Mouse (Mus musculus): ENCODE results near the gene Pdzrn3. TPM values are rescaled to one million over a fixed set of nuclear protein-coding genes. Genes with fewer than 3 reads are reported as not detected.

Pdzrn3 gene
- total and polyA plus RNA-seq, 3 experiments = 0.08 TPM; not detected in 2

DNA sequence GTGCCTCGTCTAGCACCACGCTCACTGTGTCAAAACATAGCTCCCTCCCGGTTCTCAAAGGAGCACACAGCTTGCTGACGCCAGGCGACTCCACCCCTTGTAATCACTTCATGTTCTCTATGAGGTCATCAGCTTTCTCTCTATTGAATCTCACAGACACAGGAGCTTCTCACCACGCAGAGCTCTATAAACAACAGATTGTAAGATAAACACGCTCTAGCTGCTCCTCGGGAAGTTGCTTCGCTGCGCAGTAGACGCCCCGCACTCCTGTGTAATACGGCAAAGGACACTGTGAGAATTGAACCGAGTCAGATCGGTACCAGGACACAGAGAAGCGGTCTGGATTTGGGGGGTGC is 162.3 kb downstream of the Pdzrn3 start:
- Histone ChIP-seq H3K4me1 (ENCODE audit: control insufficient read depth in 1 of 2, insufficient read depth in 2 of 2, low read length in 2 of 2) (no peaks in the 10 kb centered on the region), H3K79me2 (ENCODE audit: control insufficient read depth, insufficient read depth, low read length, poor library complexity) (no peaks in the 10 kb centered on the region), H3K36me3 (ENCODE audit: control insufficient read depth in 1 of 2, insufficient read depth in 2 of 2, low read length in 2 of 2) (no peaks in the 10 kb centered on the region), H3K4me3 (ENCODE audit: control insufficient read depth in 1 of 2, insufficient read depth in 1 of 2, low read depth in 2 of 2, low read length in 2 of 2) (no peak overlapping the region), H3K9ac (ENCODE audit: control insufficient read depth, low read depth, low read length, poor library complexity, severe bottlenecking) (no peak overlapping the region), H3K27ac (ENCODE audit: control insufficient read depth, low read depth, low read length) (no peak overlapping the region), H3K27me3 (ENCODE audit: control insufficient read depth in 1 of 2, insufficient read depth in 2 of 2, low read length in 2 of 2) (no peaks in the 10 kb centered on the region), H3K9me3 (replicated peaks; ENCODE audit: insufficient read depth, low read length) (no peaks in the 10 kb centered on the region)
- TF ChIP-seq GATA1 (IDR thresholded peaks at IDR 0.05; ENCODE audit: low read depth, low read length) (no peak), CTCF (IDR thresholded peaks at IDR 0.05 in 2 of 3, conservative IDR thresholded peaks at IDR 0.05 in 1 of 3; ENCODE audit: control insufficient read depth in 1 of 3, insufficient read depth in 1 of 3, low read depth in 2 of 3, low read length in 3 of 3, poor library complexity in 1 of 3, severe bottlenecking in 1 of 3) (no peak), SMC3 (IDR thresholded peaks at IDR 0.05; ENCODE audit: low read depth, low read length) (no peak), ZMIZ1 (IDR thresholded peaks at IDR 0.05; ENCODE audit: low read depth, low read length) (no peak), POLR2AphosphoS2 (IDR thresholded peaks at IDR 0.05; ENCODE audit: low read length) (no peak), MXI1 (IDR thresholded peaks at IDR 0.05; ENCODE audit: low read depth, low read length) (no peak), MYC (IDR thresholded peaks at IDR 0.05; ENCODE audit: low read depth, low read length) (no peak), UBTF (IDR thresholded peaks at IDR 0.05; ENCODE audit: borderline replicate concordance, insufficient read depth, low read depth, low read length) (no peak), JUND (IDR thresholded peaks at IDR 0.05; ENCODE audit: low read depth, low read length) (no peak), USF1 (IDR thresholded peaks at IDR 0.05; ENCODE audit: low read depth, low read length) (no peak)
- DNase-seq (ENCODE audit: low read depth, low spot score) = no peak

- Histone ChIP-seq H3K9ac (ENCODE audit: control insufficient read depth, low read depth, low read length, poor library complexity, severe bottlenecking) (no peak overlapping the region), H3K4me3 (ENCODE audit: control insufficient read depth in 1 of 2, insufficient read depth in 1 of 2, low read depth in 2 of 2, low read length in 2 of 2) (no peak overlapping the region), H3K4me1 (ENCODE audit: control insufficient read depth in 1 of 2, insufficient read depth in 2 of 2, low read length in 2 of 2) (no peaks in the 10 kb centered on the region), H3K9me3 (replicated peaks; ENCODE audit: insufficient read depth, low read length) (no peaks in the 10 kb centered on the region), H3K79me2 (ENCODE audit: control insufficient read depth, insufficient read depth, low read length, poor library complexity) (no peaks in the 10 kb centered on the region), H3K27me3 (ENCODE audit: control insufficient read depth in 1 of 2, insufficient read depth in 2 of 2, low read length in 2 of 2) (no peaks in the 10 kb centered on the region), H3K36me3 (ENCODE audit: control insufficient read depth in 1 of 2, insufficient read depth in 2 of 2, low read length in 2 of 2) (no peaks in the 10 kb centered on the region), H3K27ac (ENCODE audit: control insufficient read depth, low read depth, low read length) (no peak overlapping the region)
- TF ChIP-seq MAZ (IDR thresholded peaks at IDR 0.05; ENCODE audit: low read depth, low read length) = no peak
- no peak for TF ChIP-seq MYB (IDR thresholded peaks at IDR 0.05; ENCODE audit: low read depth, low read length)
- no peak for TF ChIP-seq CHD2 (IDR thresholded peaks at IDR 0.05; ENCODE audit: low read length)
- TF ChIP-seq NELFE (IDR thresholded peaks at IDR 0.05; ENCODE audit: low read depth, low read length) = no peak
- TF ChIP-seq GABPA (IDR thresholded peaks at IDR 0.05; ENCODE audit: low read depth, low read length) = no peak
- no peak for TF ChIP-seq POLR2AphosphoS2 (IDR thresholded peaks at IDR 0.05; ENCODE audit: low read length)
- no peak for TF ChIP-seq USF1 (IDR thresholded peaks at IDR 0.05; ENCODE audit: low read depth, low read length)
- no peak for TF ChIP-seq ZKSCAN1 (IDR thresholded peaks at IDR 0.05; ENCODE audit: low read depth, low read length)
- TF ChIP-seq E2F4 (IDR thresholded peaks at IDR 0.05; ENCODE audit: borderline replicate concordance, low read depth, low read length) = no peak
- no peak for TF ChIP-seq BHLHE40 (IDR thresholded peaks at IDR 0.05; ENCODE audit: borderline replicate concordance, low read depth, low read length)
- no peak for TF ChIP-seq GATA1 (IDR thresholded peaks at IDR 0.05; ENCODE audit: low read depth, low read length)
- no peak for TF ChIP-seq UBTF (IDR thresholded peaks at IDR 0.05; ENCODE audit: borderline replicate concordance, insufficient read depth, low read depth, low read length)
- TF ChIP-seq MXI1 (IDR thresholded peaks at IDR 0.05; ENCODE audit: low read depth, low read length) = no peak
- TF ChIP-seq ETS1 (IDR thresholded peaks at IDR 0.05; ENCODE audit: low read depth, low read length) = no peak
- TF ChIP-seq RCOR1 (IDR thresholded peaks at IDR 0.05; ENCODE audit: low read depth, low read length) = no peak
- TF ChIP-seq NRF1 (IDR thresholded peaks at IDR 0.05; ENCODE audit: insufficient read depth, low read depth, low read length, poor library complexity, severe bottlenecking) = no peak
- TF ChIP-seq USF2 (IDR thresholded peaks at IDR 0.05; ENCODE audit: borderline replicate concordance in 1 of 2, insufficient read depth in 1 of 2, low read depth in 1 of 2, low read length in 2 of 2) = no peak
- TF ChIP-seq KAT2A (conservative IDR thresholded peaks at IDR 0.05; ENCODE audit: low read depth, low read length) = no peak
- no peak for DNase-seq (ENCODE audit: low read depth, low spot score)
Observed at GRCm38 (mm10) chr6:101214734-101215435, 162.8 kb downstream of the Pdzrn3 start.
